ENCODE assay signal across 8 mouse cellular contexts in genomic region chr14:20400071-20400470, GRCm38 (mm10). TPM values are rescaled to one million over a fixed set of nuclear protein-coding genes. Genes with fewer than 3 reads are reported as not detected.
DNase-seq lines count a peak whose midpoint lies in the region; ATAC-seq and TF ChIP-seq lines count a peak whose summit lies in the region.

No protein-coding gene starts in this region.

- no peak for ATAC-seq in embryonic facial prominence, embryonic 11.5 days (replicated peaks; ENCODE audit: insufficient number of reproducible peaks, low FRiP score, low TSS enrichment, low read depth)
- 0 out of 2 replicates have a peak, but pooled peaks have one; percentile 49 for ATAC-seq in liver, postnatal 0 days

- no peaks in the 10 kb centered on the region for H3K36me3 ChIP-seq in heart, adult 2 months (ENCODE audit: control insufficient read depth, insufficient read depth, low read length)
- H3K36me3 ChIP-seq in testis, adult 2 months (ENCODE audit: control insufficient read depth, insufficient read depth, low read length) = peaks cover 1% of the 10 kb centered on the region; the same call in 1 of the 2 replicates
- no peaks in the 10 kb centered on the region for H3K36me3 ChIP-seq in embryonic facial prominence, embryonic 11.5 days (replicated peaks; ENCODE audit: control insufficient read depth, insufficient read depth, low read depth, low read length)
- no peaks in the 10 kb centered on the region for H3K36me3 ChIP-seq in liver, postnatal 0 days (replicated peaks; ENCODE audit: insufficient read depth, low read length)

- H3K4me3 ChIP-seq in heart, adult 2 months = no peak overlapping the region
- no peak overlapping the region for H3K4me3 ChIP-seq in testis, adult 2 months (ENCODE audit: control insufficient read depth, low read depth, low read length)
- H3K4me3 ChIP-seq in embryonic facial prominence, embryonic 11.5 days (ENCODE audit: low read depth, low read length) = no peak overlapping the region
- H3K4me3 ChIP-seq in liver, postnatal 0 days (ENCODE audit: low read depth, low read length) = no peak overlapping the region

- no peak overlapping the region for H3K4me2 ChIP-seq in embryonic facial prominence, embryonic 11.5 days (ENCODE audit: low read depth, low read length)
- no peak overlapping the region for H3K4me2 ChIP-seq in liver, postnatal 0 days (ENCODE audit: low read depth, low read length)

- H3K27ac ChIP-seq in heart, adult 2 months = no peak overlapping the region
- no peak overlapping the region for H3K27ac ChIP-seq in testis, adult 2 months (ENCODE audit: control insufficient read depth, insufficient read depth, low read depth, low read length)
- no peak overlapping the region for H3K27ac ChIP-seq in embryonic facial prominence, embryonic 11.5 days (replicated peaks; ENCODE audit: low read depth, low read length)
- no peak overlapping the region for H3K27ac ChIP-seq in liver, postnatal 0 days (ENCODE audit: low read depth)

- no peaks in the 10 kb centered on the region for H3K79me2 ChIP-seq in heart, adult 2 months (replicated peaks; ENCODE audit: control insufficient read depth, insufficient read depth, low read length)

- no peak for TF ChIP-seq POLR2A in heart, adult 2 months (IDR thresholded peaks at IDR 0.05; ENCODE audit: insufficient read depth, low read depth, low read length)
- no peak for TF ChIP-seq POLR2A in testis, adult 2 months (IDR thresholded peaks at IDR 0.05; ENCODE audit: control insufficient read depth, low read depth, low read length)

- no peak for DNase-seq in heart, adult 2 months
- DNase-seq in heart, adult 9 months (ENCODE audit: low spot score in 2 of 2) = no peak
- no peak for DNase-seq in testis, postnatal 10 days (ENCODE audit: low spot score)
- DNase-seq in embryonic facial prominence, embryonic 11.5 days (ENCODE audit: low spot score) = peak; percentile 60
- DNase-seq in liver, postnatal 0 days = peak; percentile 38
- DNase-seq in thymus, postnatal 25 days = peak; percentile 28
- no peak for DNase-seq in urinary bladder, postnatal 4 days (ENCODE audit: low spot score in 2 of 2)

- H3K9me3 ChIP-seq in embryonic facial prominence, embryonic 11.5 days (replicated peaks; ENCODE audit: control insufficient read depth, low read length) = no peaks in the 10 kb centered on the region
- no peaks in the 10 kb centered on the region for H3K9me3 ChIP-seq in liver, postnatal 0 days (ENCODE audit: low read length)

- WGBS in heart, adult 2 months = 33% methylated on average over 1 of the region's 1 CpGs
- WGBS in embryonic facial prominence, embryonic 11.5 days = 61% methylated on average over 1 of the region's 1 CpGs
- 52% methylated on average over 1 of the region's 1 CpGs for WGBS in liver, postnatal 0 days (ENCODE audit: insufficient replicate concordance)

- peak; percentile 78 for TF ChIP-seq CTCF in heart, adult 2 months (IDR thresholded peaks at IDR 0.05)
- peak; percentile 45; the same call in 1 of the 2 replicates for TF ChIP-seq CTCF in testis, adult 2 months (IDR thresholded peaks at IDR 0.05; ENCODE audit: control insufficient read depth, insufficient read depth, insufficient replicate concordance, low read depth, low read length)
- peak; percentile 80 for TF ChIP-seq CTCF in liver, postnatal 0 days (IDR thresholded peaks at IDR 0.05; ENCODE audit: low read depth)

- H3K9ac ChIP-seq in heart, adult 2 months (ENCODE audit: low read depth, low read length) = no peak overlapping the region
- no peak overlapping the region for H3K9ac ChIP-seq in embryonic facial prominence, embryonic 11.5 days (replicated peaks; ENCODE audit: low read length)
- no peak overlapping the region for H3K9ac ChIP-seq in liver, postnatal 0 days (replicated peaks)

- no peaks in the 10 kb centered on the region for H3K27me3 ChIP-seq in heart, adult 2 months (ENCODE audit: control insufficient read depth, insufficient read depth, low read length)
- H3K27me3 ChIP-seq in testis, adult 2 months (ENCODE audit: control insufficient read depth, insufficient read depth, low read length) = no peaks in the 10 kb centered on the region
- H3K27me3 ChIP-seq in embryonic facial prominence, embryonic 11.5 days (ENCODE audit: control insufficient read depth, insufficient read depth, low read length) = no peaks in the 10 kb centered on the region
- no peaks in the 10 kb centered on the region for H3K27me3 ChIP-seq in liver, postnatal 0 days (ENCODE audit: insufficient read depth, low read length)

- intact Hi-C loops in heart, adult 2 months (cut with DNase I) = no loop called here

- TF ChIP-seq EP300 in heart, adult 2 months (IDR thresholded peaks at IDR 0.05; ENCODE audit: insufficient read depth, low read depth, low read length) = no peak
- TF ChIP-seq EP300 in liver, postnatal 0 days (IDR thresholded peaks at IDR 0.05; ENCODE audit: low read depth) = no peak

- no peaks in the 10 kb centered on the region for H3K4me1 ChIP-seq in heart, adult 2 months (ENCODE audit: control insufficient read depth, insufficient read depth, low read length)
- peaks cover 2% of the 10 kb centered on the region; the same call in 1 of the 2 replicates for H3K4me1 ChIP-seq in testis, adult 2 months (ENCODE audit: control insufficient read depth, insufficient read depth, low read length)
- no peaks in the 10 kb centered on the region for H3K4me1 ChIP-seq in embryonic facial prominence, embryonic 11.5 days (ENCODE audit: control insufficient read depth, insufficient read depth, low read length)
- H3K4me1 ChIP-seq in liver, postnatal 0 days (ENCODE audit: insufficient read depth) = no peaks in the 10 kb centered on the region

RNA-seq across cellular contexts. Expression of gene Mrps16, which starts 6.6 kb away (rescaled TPM):
- 10 to 100 TPM; 68.6 to 74.9 TPM for total RNA-seq in heart, adult 2 months (2021)
- polyA plus RNA-seq in heart, adult 2 months (2012; rRNA removed) = 54.7 and 65.4 TPM in 2 replicates
- polyA plus RNA-seq in testis, adult 2 months (2012; rRNA removed) = 14.2 and 14.4 TPM in 2 replicates
- polyA plus RNA-seq in embryonic facial prominence, embryonic 11.5 days (2014; fragmentation: Nextera tagmentation; extraction: Ambion mirVana) = 73.3 and 79.5 TPM in 2 replicates
- 47.3 and 49.9 TPM in 2 replicates for polyA plus RNA-seq in liver, postnatal 0 days (2015; fragmentation: Nextera tagmentation; extraction: Ambion mirVana)

RNA-seq across cellular contexts. Expression of gene Dnajc9, which starts 11.4 kb away (rescaled TPM):
- total RNA-seq in heart, adult 2 months (2021) = 10 to 100 TPM; 11.9 to 13.4 TPM
- 7.2 and 8.2 TPM in 2 replicates for polyA plus RNA-seq in heart, adult 2 months (2012; rRNA removed)
- polyA plus RNA-seq in testis, adult 2 months (2012; rRNA removed) = 104 and 140 TPM in 2 replicates
- polyA plus RNA-seq in embryonic facial prominence, embryonic 11.5 days (2014; fragmentation: Nextera tagmentation; extraction: Ambion mirVana) = 251 and 274 TPM in 2 replicates
- 54.9 and 56.4 TPM in 2 replicates for polyA plus RNA-seq in liver, postnatal 0 days (2015; fragmentation: Nextera tagmentation; extraction: Ambion mirVana)

RNA-seq across cellular contexts. Expression of gene Cfap70, which starts 52.0 kb away (rescaled TPM):
- not detected for total RNA-seq in heart, adult 2 months (2021)
- 0.70 TPM in 1 of 2 replicates, not detected in the other for polyA plus RNA-seq in heart, adult 2 months (2012; rRNA removed)
- 55.1 and 56.7 TPM in 2 replicates for polyA plus RNA-seq in testis, adult 2 months (2012; rRNA removed)
- 0.31 and 0.46 TPM in 2 replicates for polyA plus RNA-seq in embryonic facial prominence, embryonic 11.5 days (2014; fragmentation: Nextera tagmentation; extraction: Ambion mirVana)
- 0.11 TPM in 1 of 2 replicates, not detected in the other for polyA plus RNA-seq in liver, postnatal 0 days (2015; fragmentation: Nextera tagmentation; extraction: Ambion mirVana)

RNA-seq across cellular contexts. Expression of gene Fam149b, which starts 52.1 kb away (rescaled TPM):
- total RNA-seq in heart, adult 2 months (2021) = 10 to 100 TPM; 29.6 to 30.1 TPM
- polyA plus RNA-seq in heart, adult 2 months (2012; rRNA removed) = 23.1 and 36.5 TPM in 2 replicates
- 51.2 and 54.5 TPM in 2 replicates for polyA plus RNA-seq in testis, adult 2 months (2012; rRNA removed)
- polyA plus RNA-seq in embryonic facial prominence, embryonic 11.5 days (2014; fragmentation: Nextera tagmentation; extraction: Ambion mirVana) = 49.0 and 52.9 TPM in 2 replicates
- 5.4 and 5.7 TPM in 2 replicates for polyA plus RNA-seq in liver, postnatal 0 days (2015; fragmentation: Nextera tagmentation; extraction: Ambion mirVana)

RNA-seq across cellular contexts. Expression of gene Ecd, which starts 52.1 kb away (rescaled TPM):
- total RNA-seq in heart, adult 2 months (2021) = 10 to 100 TPM; 31.7 to 36.9 TPM
- 16.2 and 26.2 TPM in 2 replicates for polyA plus RNA-seq in heart, adult 2 months (2012; rRNA removed)
- 19.4 and 19.7 TPM in 2 replicates for polyA plus RNA-seq in testis, adult 2 months (2012; rRNA removed)
- polyA plus RNA-seq in embryonic facial prominence, embryonic 11.5 days (2014; fragmentation: Nextera tagmentation; extraction: Ambion mirVana) = 66.3 and 70.2 TPM in 2 replicates
- 19.8 and 23.0 TPM in 2 replicates for polyA plus RNA-seq in liver, postnatal 0 days (2015; fragmentation: Nextera tagmentation; extraction: Ambion mirVana)

Comparison
In these comparisons a context has a peak if more than half of its experiments do, and no peak if none do; other contexts are left out.
1. DNase-seq: peak in embryonic facial prominence, embryonic 11.5 days (single experiment), liver, postnatal 0 days (single experiment) and thymus, postnatal 25 days (single experiment); none in heart, adult 2 months (0 of 2), heart, adult 9 months (0 of 2), testis, postnatal 10 days (single experiment) and urinary bladder, postnatal 4 days (0 of 2).
2. RNA of gene Cfap70, which starts 52.0 kb away (polyA plus RNA-seq): 55.1 to 56.7 TPM in testis, adult 2 months; 0.70 TPM in heart, adult 2 months, 0.31 to 0.46 TPM in embryonic facial prominence, embryonic 11.5 days and 0.11 TPM in liver, postnatal 0 days; every median in the first group is over 10 times any median in the second.
3. Peak in every context shown above with its lines, with median percentiles within 50 percentile points of each other: CTCF ChIP-seq.